In genomic region chr16:23232691-23233090, GRCm38 (mm10) we compare ENCODE assay signal across 12 mouse cellular contexts. TPM values are rescaled to one million over a fixed set of nuclear protein-coding genes. Genes with fewer than 3 reads are reported as not detected.
A peak's percentile ranks its signal among the peaks of the same experiment; 100 is the strongest.
DNase-seq lines count a peak whose midpoint lies in the region; ATAC-seq and TF ChIP-seq lines count a peak whose summit lies in the region.
"Had no signal": no experiment of that assay in that cellular context is flagged by ENCODE, and none has a peak within 500 bp of the region (broad histone marks: within the 10 kb centered on the region; RNA-seq: fewer than 3 reads in every experiment).

No protein-coding gene starts in this region.

- H3K4me2 ChIP-seq in lung, embryonic 14.5 days: 0 out of 2 replicates have a peak overlapping the region, but pooled peaks have one; percentile 25
- no peak overlapping the region for H3K4me2 ChIP-seq in heart, embryonic 15.5 days
- no peak overlapping the region for H3K4me2 ChIP-seq in stomach, embryonic 16.5 days (ENCODE audit: low read depth, low read length)
- H3K4me2 ChIP-seq: hindbrain, embryonic 15.5 days; neural tube, embryonic 12.5 days had no signal

- ATAC-seq in lung, embryonic 14.5 days (ENCODE audit: insufficient read depth): no peak
- ATAC-seq in heart, embryonic 15.5 days (replicated peaks; ENCODE audit: insufficient number of reproducible peaks, insufficient read depth, low FRiP score, low read depth): no peak
- ATAC-seq in stomach, embryonic 16.5 days (ENCODE audit: insufficient read depth, low FRiP score): peak; percentile 49

- H3K36me3 ChIP-seq in lung, embryonic 14.5 days (ENCODE audit: insufficient read depth): no peaks in the 10 kb centered on the region
- no peaks in the 10 kb centered on the region for H3K36me3 ChIP-seq in heart, embryonic 15.5 days
- H3K36me3 ChIP-seq in stomach, embryonic 16.5 days (ENCODE audit: control insufficient read depth, insufficient read depth, low read length): no peaks in the 10 kb centered on the region
- H3K36me3 ChIP-seq: hindbrain, embryonic 15.5 days had no signal

- no peak for TF ChIP-seq CTCF in gastrocnemius, adult 2 months (IDR thresholded peaks at IDR 0.05)
- no peak for TF ChIP-seq CTCF in lung, embryonic 14.5 days (IDR thresholded peaks at IDR 0.05; ENCODE audit: low read depth)
- TF ChIP-seq CTCF in lung, adult 2 months (IDR thresholded peaks at IDR 0.05; ENCODE audit: insufficient read depth, low read length): no peak

- no peak overlapping the region for H3K4me3 ChIP-seq in gastrocnemius, adult 2 months
- H3K4me3 ChIP-seq in lung, embryonic 14.5 days (ENCODE audit: low read depth, low read length): no peak overlapping the region
- H3K4me3 ChIP-seq in lung, adult 2 months (replicated peaks; ENCODE audit: extremely low read depth, low read depth, low read length): no peak overlapping the region
- H3K4me3 ChIP-seq in heart, embryonic 15.5 days: no peak overlapping the region
- H3K4me3 ChIP-seq in stomach, embryonic 16.5 days (replicated peaks; ENCODE audit: low read length): no peak overlapping the region
- H3K4me3 ChIP-seq: hindbrain, embryonic 15.5 days; megakaryocyte, embryonic 14.5 days; neural tube, embryonic 12.5 days had no signal

- peaks cover 54% of the 10 kb centered on the region for H3K4me1 ChIP-seq in lung, embryonic 14.5 days (ENCODE audit: insufficient read depth)
- H3K4me1 ChIP-seq in lung, adult 2 months (ENCODE audit: control insufficient read depth, insufficient read depth, low read length): peaks cover 12% of the 10 kb centered on the region
- peaks cover 54% of the 10 kb centered on the region for H3K4me1 ChIP-seq in heart, embryonic 15.5 days (replicated peaks)
- H3K4me1 ChIP-seq in stomach, embryonic 16.5 days (ENCODE audit: control insufficient read depth, insufficient read depth, low read length): peaks cover 17% of the 10 kb centered on the region
- H3K4me1 ChIP-seq: megakaryocyte, embryonic 14.5 days had no signal

- intact Hi-C loops in gastrocnemius, adult 2 months (cut with DNase I): no loop called here

- no peak for TF ChIP-seq POLR2A in lung, adult 2 months (IDR thresholded peaks at IDR 0.05; ENCODE audit: borderline replicate concordance, extremely low read depth, low read depth, low read length)

- peak overlapping the region; percentile 63 for H3K27ac ChIP-seq in gastrocnemius, adult 2 months
- H3K27ac ChIP-seq in lung, embryonic 14.5 days (ENCODE audit: low read depth): peak overlapping the region; percentile 69
- H3K27ac ChIP-seq in heart, embryonic 15.5 days: peak overlapping the region; percentile 37; the same call in 1 of the 2 replicates
- peak overlapping the region; percentile 18 for H3K27ac ChIP-seq in stomach, embryonic 16.5 days (ENCODE audit: low read length)
- H3K27ac ChIP-seq: hindbrain, embryonic 15.5 days; neural tube, embryonic 12.5 days had no signal

- H3K9me3 ChIP-seq in lung, embryonic 14.5 days (ENCODE audit: low read depth, low read length): no peaks in the 10 kb centered on the region
- H3K9me3 ChIP-seq in heart, embryonic 15.5 days (replicated peaks): no peaks in the 10 kb centered on the region
- no peaks in the 10 kb centered on the region for H3K9me3 ChIP-seq in stomach, embryonic 16.5 days (replicated peaks; ENCODE audit: control insufficient read depth, low read length)
- H3K9me3 ChIP-seq: hindbrain, embryonic 15.5 days; megakaryocyte, embryonic 14.5 days; neural tube, embryonic 12.5 days had no signal

- H3K9ac ChIP-seq in lung, embryonic 14.5 days: no peak overlapping the region
- H3K9ac ChIP-seq in heart, embryonic 15.5 days: no peak overlapping the region
- H3K9ac ChIP-seq in stomach, embryonic 16.5 days (ENCODE audit: low read length): no peak overlapping the region
- H3K9ac ChIP-seq: hindbrain, embryonic 15.5 days; neural tube, embryonic 12.5 days had no signal

- no peaks in the 10 kb centered on the region for H3K27me3 ChIP-seq in lung, embryonic 14.5 days (ENCODE audit: insufficient read depth, low read length)
- peaks cover 14% of the 10 kb centered on the region for H3K27me3 ChIP-seq in heart, embryonic 15.5 days
- no peaks in the 10 kb centered on the region for H3K27me3 ChIP-seq in stomach, embryonic 16.5 days (ENCODE audit: control insufficient read depth, insufficient read depth, low read length)
- H3K27me3 ChIP-seq: hindbrain, embryonic 15.5 days; neural tube, embryonic 12.5 days had no signal

- peak; percentile 31 for DNase-seq in gastrocnemius, adult 2 months
- DNase-seq in gastrocnemius, postnatal 4 days (ENCODE audit: low spot score in 2 of 2): no peak
- no peak for DNase-seq in lung, embryonic 14.5 days
- no peak for DNase-seq in lung, adult 2 months
- DNase-seq in MN1 (ENCODE audit: low spot score): no peak
- no peak for DNase-seq in urinary bladder, postnatal 25 days (ENCODE audit: low spot score)
- DNase-seq: thymus, postnatal 36 days had no signal

- WGBS in lung, embryonic 14.5 days: 32% methylated on average over 7 of the region's 7 CpGs
- WGBS in lung, adult 2 months: 40% methylated on average over 7 of the region's 7 CpGs
- WGBS in heart, embryonic 15.5 days: 29% methylated on average over 7 of the region's 7 CpGs
- WGBS in stomach, embryonic 16.5 days: 35% methylated on average over 7 of the region's 7 CpGs

RNA-seq across cellular contexts. Expression of gene St6gal1, which starts 8.2 kb away (rescaled TPM):
- total RNA-seq in gastrocnemius, adult 2 months (2021): 1 to 10 TPM; 2.6 to 3.5 TPM
- total RNA-seq in gastrocnemius, postnatal 4 days (2021): 10 to 100 TPM; 13.9 to 16.4 TPM
- 58.8 and 60.3 TPM in 2 replicates for polyA plus RNA-seq in lung, embryonic 14.5 days (2014; fragmentation: Nextera tagmentation; extraction: Ambion mirVana)
- polyA plus RNA-seq in lung, adult 2 months (2012; rRNA removed): 22.1 and 28.0 TPM in 2 replicates
- polyA plus RNA-seq in heart, embryonic 15.5 days (2015; fragmentation: Nextera tagmentation; extraction: Ambion mirVana): 14.8 and 19.1 TPM in 2 replicates
- polyA plus RNA-seq in stomach, embryonic 16.5 days (2015; fragmentation: Nextera tagmentation; extraction: Ambion mirVana): 16.6 and 17.6 TPM in 2 replicates

Comparison
In these comparisons a context has a peak if more than half of its experiments do, and no peak if none do; other contexts are left out.
1. H3K27ac ChIP-seq: peak in every context shown above with its lines; median percentile 69 in lung, embryonic 14.5 days; 63 in gastrocnemius, adult 2 months; 37 in heart, embryonic 15.5 days; 18 in stomach, embryonic 16.5 days.